Mouse (Mus musculus): ENCODE data around the gene Syt1. TPM values are rescaled to one million over a fixed set of nuclear protein-coding genes. Genes with fewer than 3 reads are reported as not detected.

The Syt1 gene
- polyA plus RNA-seq, 1 experiment from 2014 or later: 8.6 TPM

- no peak within 1 kb of the TSS for H3K4me3 ChIP-seq (replicated peaks; ENCODE audit: low read length)
- H3K9me3 ChIP-seq (replicated peaks; ENCODE audit: control insufficient read depth, low read length): no peaks in the 10 kb centered on the region
- WGBS: 92% methylated on average over 9 of the region's 9 CpGs
- no peak within 1 kb of the TSS for H3K27ac ChIP-seq (ENCODE audit: low read length)
- H3K36me3 ChIP-seq (ENCODE audit: control insufficient read depth, insufficient read depth, low read length): no peaks in the 10 kb centered on the region
- no peak within 1 kb of the TSS for H3K4me2 ChIP-seq (ENCODE audit: low read depth, low read length)
- no peaks in the 10 kb centered on the region for H3K4me1 ChIP-seq (ENCODE audit: control insufficient read depth, insufficient read depth, low read length)
- no peak within 1 kb of the TSS for H3K9ac ChIP-seq (ENCODE audit: low read length)
- H3K27me3 ChIP-seq (ENCODE audit: control insufficient read depth, insufficient read depth, low read length): no peaks in the 10 kb centered on the region
- ATAC-seq (ENCODE audit: insufficient read depth, low FRiP score): no peak
Observed at GRCm38 (mm10) chr10:108699946-108700345, 310.8 kb downstream of the Syt1 start, which contains the start of gene Gm5136. Gm5136 (minus strand) TSS chr10:108700160.

- Histone ChIP-seq H3K4me2 (ENCODE audit: low read depth, low read length) (no peak overlapping the region), H3K27ac (ENCODE audit: low read length) (no peak overlapping the region), H3K9ac (ENCODE audit: low read length) (no peak overlapping the region), H3K27me3 (ENCODE audit: control insufficient read depth, insufficient read depth, low read length) (no peaks in the 10 kb centered on the region), H3K36me3 (ENCODE audit: control insufficient read depth, insufficient read depth, low read length) (no peaks in the 10 kb centered on the region), H3K9me3 (replicated peaks; ENCODE audit: control insufficient read depth, low read length) (no peaks in the 10 kb centered on the region), H3K4me3 (replicated peaks; ENCODE audit: low read length) (no peak overlapping the region), H3K4me1 (ENCODE audit: control insufficient read depth, insufficient read depth, low read length) (no peaks in the 10 kb centered on the region)
- 50% methylated on average over 5 of the region's 5 CpGs for WGBS
- ATAC-seq (ENCODE audit: insufficient read depth, low FRiP score): no peak
Observed at GRCm38 (mm10) chr10:108697062-108697461, 313.7 kb downstream of the Syt1 start.

- Histone ChIP-seq H3K36me3 (ENCODE audit: control insufficient read depth, insufficient read depth, low read length) (no peaks in the 10 kb centered on the region), H3K4me3 (replicated peaks; ENCODE audit: low read length) (no peak overlapping the region), H3K4me2 (ENCODE audit: low read depth, low read length) (no peak overlapping the region), H3K27me3 (ENCODE audit: control insufficient read depth, insufficient read depth, low read length) (no peaks in the 10 kb centered on the region), H3K9ac (ENCODE audit: low read length) (no peak overlapping the region), H3K4me1 (ENCODE audit: control insufficient read depth, insufficient read depth, low read length) (no peaks in the 10 kb centered on the region), H3K27ac (ENCODE audit: low read length) (no peak overlapping the region), H3K9me3 (replicated peaks; ENCODE audit: control insufficient read depth, low read length) (no peaks in the 10 kb centered on the region)
- no peak for ATAC-seq (ENCODE audit: insufficient read depth, low FRiP score)
- 69% methylated on average over 9 of the region's 9 CpGs for WGBS
Observed at GRCm38 (mm10) chr10:108690954-108691353, 319.8 kb downstream of the Syt1 start.

GRCm38 (mm10) chr10:108686696-108687095 lies 324.1 kb downstream of the Syt1 start:
- no peak overlapping the region for H3K4me2 ChIP-seq (ENCODE audit: low read depth, low read length)
- no peaks in the 10 kb centered on the region for H3K27me3 ChIP-seq (ENCODE audit: control insufficient read depth, insufficient read depth, low read length)
- no peaks in the 10 kb centered on the region for H3K9me3 ChIP-seq (replicated peaks; ENCODE audit: control insufficient read depth, low read length)
- H3K36me3 ChIP-seq (ENCODE audit: control insufficient read depth, insufficient read depth, low read length): no peaks in the 10 kb centered on the region
- WGBS: 68% methylated on average over 4 of the region's 4 CpGs
- no peak overlapping the region for H3K9ac ChIP-seq (ENCODE audit: low read length)
- no peak overlapping the region for H3K4me3 ChIP-seq (replicated peaks; ENCODE audit: low read length)
- no peak overlapping the region for H3K27ac ChIP-seq (ENCODE audit: low read length)
- ATAC-seq (ENCODE audit: insufficient read depth, low FRiP score): no peak
- no peaks in the 10 kb centered on the region for H3K4me1 ChIP-seq (ENCODE audit: control insufficient read depth, insufficient read depth, low read length)

- Histone ChIP-seq H3K4me3 (replicated peaks; ENCODE audit: low read length) (no peak overlapping the region), H3K4me2 (ENCODE audit: low read depth, low read length) (no peak overlapping the region), H3K36me3 (ENCODE audit: control insufficient read depth, insufficient read depth, low read length) (no peaks in the 10 kb centered on the region), H3K27me3 (ENCODE audit: control insufficient read depth, insufficient read depth, low read length) (no peaks in the 10 kb centered on the region), H3K9ac (ENCODE audit: low read length) (no peak overlapping the region), H3K27ac (ENCODE audit: low read length) (no peak overlapping the region), H3K4me1 (ENCODE audit: control insufficient read depth, insufficient read depth, low read length) (no peaks in the 10 kb centered on the region), H3K9me3 (replicated peaks; ENCODE audit: control insufficient read depth, low read length) (no peaks in the 10 kb centered on the region)
- 47% methylated on average over 14 of the region's 14 CpGs for WGBS
- no peak for ATAC-seq (ENCODE audit: insufficient read depth, low FRiP score)
Observed at GRCm38 (mm10) chr10:108679675-108680390, 330.9 kb downstream of the Syt1 start.

GRCm38 (mm10) chr10:108677053-108677452 lies 333.7 kb downstream of the Syt1 start:
- Histone ChIP-seq H3K9me3 (replicated peaks; ENCODE audit: control insufficient read depth, low read length) (no peaks in the 10 kb centered on the region), H3K4me1 (ENCODE audit: control insufficient read depth, insufficient read depth, low read length) (no peaks in the 10 kb centered on the region), H3K27ac (ENCODE audit: low read length) (no peak overlapping the region), H3K9ac (ENCODE audit: low read length) (no peak overlapping the region), H3K27me3 (ENCODE audit: control insufficient read depth, insufficient read depth, low read length) (no peaks in the 10 kb centered on the region), H3K4me2 (ENCODE audit: low read depth, low read length) (no peak overlapping the region), H3K36me3 (ENCODE audit: control insufficient read depth, insufficient read depth, low read length) (no peaks in the 10 kb centered on the region), H3K4me3 (replicated peaks; ENCODE audit: low read length) (no peak overlapping the region)
- WGBS: 72% methylated on average over 8 of the region's 8 CpGs
- ATAC-seq (ENCODE audit: insufficient read depth, low FRiP score): no peak

- Histone ChIP-seq H3K9ac (ENCODE audit: low read length) (no peak overlapping the region), H3K27me3 (ENCODE audit: control insufficient read depth, insufficient read depth, low read length) (no peaks in the 10 kb centered on the region), H3K4me3 (replicated peaks; ENCODE audit: low read length) (no peak overlapping the region), H3K4me2 (ENCODE audit: low read depth, low read length) (no peak overlapping the region), H3K36me3 (ENCODE audit: control insufficient read depth, insufficient read depth, low read length) (no peaks in the 10 kb centered on the region), H3K4me1 (ENCODE audit: control insufficient read depth, insufficient read depth, low read length) (no peaks in the 10 kb centered on the region), H3K9me3 (replicated peaks; ENCODE audit: control insufficient read depth, low read length) (no peaks in the 10 kb centered on the region), H3K27ac (ENCODE audit: low read length) (no peak overlapping the region)
- no peak for ATAC-seq (ENCODE audit: insufficient read depth, low FRiP score)
- WGBS: 83% methylated on average over 3 of the region's 3 CpGs
Observed at GRCm38 (mm10) chr10:108668944-108669343, 341.8 kb downstream of the Syt1 start.

- no peak overlapping the region for H3K4me2 ChIP-seq (ENCODE audit: low read depth, low read length)
- no peaks in the 10 kb centered on the region for H3K36me3 ChIP-seq (ENCODE audit: control insufficient read depth, insufficient read depth, low read length)
- H3K4me3 ChIP-seq (replicated peaks; ENCODE audit: low read length): no peak overlapping the region
- no peak for ATAC-seq (ENCODE audit: insufficient read depth, low FRiP score)
- no peaks in the 10 kb centered on the region for H3K4me1 ChIP-seq (ENCODE audit: control insufficient read depth, insufficient read depth, low read length)
- no peak overlapping the region for H3K9ac ChIP-seq (ENCODE audit: low read length)
- WGBS: 64% methylated on average over 3 of the region's 3 CpGs
- no peak overlapping the region for H3K27ac ChIP-seq (ENCODE audit: low read length)
- no peaks in the 10 kb centered on the region for H3K27me3 ChIP-seq (ENCODE audit: control insufficient read depth, insufficient read depth, low read length)
- H3K9me3 ChIP-seq (replicated peaks; ENCODE audit: control insufficient read depth, low read length): no peaks in the 10 kb centered on the region
Observed at GRCm38 (mm10) chr10:108660295-108660694, 350.5 kb downstream of the Syt1 start.

- Histone ChIP-seq H3K4me2 (ENCODE audit: low read depth, low read length) (no peak overlapping the region), H3K9ac (ENCODE audit: low read length) (no peak overlapping the region), H3K27me3 (ENCODE audit: control insufficient read depth, insufficient read depth, low read length) (no peaks in the 10 kb centered on the region), H3K4me3 (replicated peaks; ENCODE audit: low read length) (no peak overlapping the region), H3K27ac (ENCODE audit: low read length) (no peak overlapping the region), H3K4me1 (ENCODE audit: control insufficient read depth, insufficient read depth, low read length) (no peaks in the 10 kb centered on the region), H3K36me3 (ENCODE audit: control insufficient read depth, insufficient read depth, low read length) (no peaks in the 10 kb centered on the region), H3K9me3 (replicated peaks; ENCODE audit: control insufficient read depth, low read length) (no peaks in the 10 kb centered on the region)
- no peak for ATAC-seq (ENCODE audit: insufficient read depth, low FRiP score)
- WGBS: 74% methylated on average over 2 of the region's 2 CpGs
Observed at GRCm38 (mm10) chr10:108658300-108658699, 352.5 kb downstream of the Syt1 start.

Measured in stomach, embryonic 16.5 days (tissue).